Mouse (Mus musculus) stomach, postnatal 0 days (tissue): ENCODE measurements at regions not wholly inside any gene's neighbourhood (a gene's known extent, or its start where the extent isn't known, plus 50 kb on each side); places are given as distances from the start of the nearest gene placed in this dataset.

ENCODE experiments used
- CTCF ChIP-seq: IDR thresholded peaks from 2 replicates; pipeline ENCODE4 v1.5.1; 2016; ENCODE audit warnings: antibody characterized with exemption, low read depth, mild to moderate bottlenecking, moderate library complexity
- EP300 ChIP-seq: optimal IDR thresholded peaks from 2 replicates; pipeline ENCODE3; 2016; ENCODE audit warnings: antibody characterized with exemption

DNA sequence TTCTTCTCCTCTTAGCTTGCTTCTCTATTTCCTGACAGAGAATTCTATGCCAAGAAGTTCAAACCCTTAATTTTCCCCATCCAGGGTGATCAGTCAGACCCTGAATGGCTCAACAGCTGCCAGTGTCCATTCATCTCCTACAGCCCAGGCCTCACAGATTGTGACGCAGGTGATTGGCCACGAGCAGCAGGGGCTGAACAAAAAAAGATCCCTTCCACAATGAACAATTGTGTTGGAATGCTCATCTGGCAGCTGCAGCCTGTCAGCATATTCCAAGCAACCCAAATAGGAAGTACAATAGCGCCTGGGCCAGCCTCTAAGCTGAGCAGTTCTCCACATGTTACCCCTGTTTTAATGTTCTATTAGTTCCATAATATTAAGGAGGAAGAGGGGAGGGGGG is 52.7 kb upstream of the Il17a start:
- no peak for TF ChIP-seq CTCF
- no peak for TF ChIP-seq EP300
